Comparison of ENCODE assay signal across 21 mouse cellular contexts in genomic region chr2:72441010-72441409, GRCm38 (mm10). TPM values are rescaled to one million over a fixed set of nuclear protein-coding genes. Genes with fewer than 3 reads are reported as not detected.
DNase-seq lines count a peak whose midpoint lies in the region; ATAC-seq and TF ChIP-seq lines count a peak whose summit lies in the region.
"Had no signal": no experiment of that assay in that cellular context is flagged by ENCODE, and none has a peak within 500 bp of the region (broad histone marks: within the 10 kb centered on the region; RNA-seq: fewer than 3 reads in every experiment).

No protein-coding gene starts in this region.

- H3K9me3 ChIP-seq in hindbrain, postnatal 0 days (ENCODE audit: low read length) = no peaks in the 10 kb centered on the region
- no peaks in the 10 kb centered on the region for H3K9me3 ChIP-seq in hindbrain, embryonic 16.5 days (ENCODE audit: control insufficient read depth, low read length)
- H3K9me3 ChIP-seq in midbrain, embryonic 15.5 days = no peaks in the 10 kb centered on the region

- WGBS in hindbrain, postnatal 0 days = 52% methylated on average over 9 of the region's 9 CpGs
- 61% methylated on average over 9 of the region's 9 CpGs for WGBS in hindbrain, embryonic 16.5 days
- WGBS in midbrain, embryonic 15.5 days = 47% methylated on average over 9 of the region's 9 CpGs

- no peak overlapping the region for H3K4me3 ChIP-seq in hindbrain, postnatal 0 days (ENCODE audit: low read length)
- no peak overlapping the region for H3K4me3 ChIP-seq in hindbrain, embryonic 16.5 days (ENCODE audit: low read length)
- no peak overlapping the region for H3K4me3 ChIP-seq in midbrain, embryonic 15.5 days
- H3K4me3 ChIP-seq: heart, adult 2 months; layer of hippocampus, adult 2 months had no signal

- H3K4me2 ChIP-seq in hindbrain, postnatal 0 days (ENCODE audit: low read depth, low read length) = no peak overlapping the region
- no peak overlapping the region for H3K4me2 ChIP-seq in hindbrain, embryonic 16.5 days (ENCODE audit: low read length)
- H3K4me2 ChIP-seq in midbrain, embryonic 15.5 days = no peak overlapping the region

- ATAC-seq in hindbrain, postnatal 0 days = no peak
- no peak for ATAC-seq in hindbrain, embryonic 16.5 days
- peak; percentile 65 for ATAC-seq in midbrain, embryonic 15.5 days (replicated peaks)
- ATAC-seq: inflammation-experienced regulatory T-cells, adult 6 months; lung, postnatal 0 days; Patski had no signal

- TF ChIP-seq CTCF in hindbrain, postnatal 0 days (IDR thresholded peaks at IDR 0.05; ENCODE audit: low read depth) = no peak

- H3K9ac ChIP-seq in hindbrain, postnatal 0 days (replicated peaks; ENCODE audit: low read length) = no peak overlapping the region
- no peak overlapping the region for H3K9ac ChIP-seq in hindbrain, embryonic 16.5 days (ENCODE audit: low read depth, low read length)
- H3K9ac ChIP-seq in midbrain, embryonic 15.5 days = no peak overlapping the region

- H3K27me3 ChIP-seq in hindbrain, postnatal 0 days (ENCODE audit: insufficient read depth, low read length) = no peaks in the 10 kb centered on the region
- H3K27me3 ChIP-seq in hindbrain, embryonic 16.5 days (replicated peaks; ENCODE audit: control insufficient read depth, insufficient read depth, low read length) = no peaks in the 10 kb centered on the region
- no peaks in the 10 kb centered on the region for H3K27me3 ChIP-seq in midbrain, embryonic 15.5 days (replicated peaks)
- H3K27me3 ChIP-seq: Patski had no signal

- DNase-seq in cerebellum, postnatal 10 days = peak; percentile 17 to 31
- no peak for DNase-seq in cerebellum, adult 9-11 months
- DNase-seq in hindbrain, postnatal 0 days (ENCODE audit: low spot score) = peak; percentile 3
- peak; percentile 26 for DNase-seq in R1 (ENCODE audit: low read depth, low spot score)
- DNase-seq in adrenal gland, postnatal 14 days = no peak
- DNase-seq in thymus, postnatal 36 days = no peak
- DNase-seq: adrenal gland, postnatal 25 days; cerebellum, adult 2 months; gastrocnemius, postnatal 14 days; heart, adult 2 months; kidney, adult 2 months; kidney, postnatal 14 days; layer of hippocampus, postnatal 36 days; liver; right cerebral cortex, postnatal 14 days had no signal

- H3K4me1 ChIP-seq in hindbrain, postnatal 0 days (ENCODE audit: insufficient read depth, low read length) = no peaks in the 10 kb centered on the region
- no peaks in the 10 kb centered on the region for H3K4me1 ChIP-seq in hindbrain, embryonic 16.5 days (ENCODE audit: control insufficient read depth, insufficient read depth, low read depth, low read length)
- peaks cover 3% of the 10 kb centered on the region; the same call in 1 of the 2 replicates for H3K4me1 ChIP-seq in midbrain, embryonic 15.5 days

- no peak overlapping the region for H3K27ac ChIP-seq in hindbrain, postnatal 0 days
- no peak overlapping the region for H3K27ac ChIP-seq in hindbrain, embryonic 16.5 days (ENCODE audit: low read depth, low read length)
- no peak overlapping the region for H3K27ac ChIP-seq in midbrain, embryonic 15.5 days
- H3K27ac ChIP-seq: heart, adult 2 months; layer of hippocampus, adult 2 months had no signal

- no peaks in the 10 kb centered on the region for H3K36me3 ChIP-seq in hindbrain, postnatal 0 days (ENCODE audit: insufficient read depth, low read length)
- H3K36me3 ChIP-seq in hindbrain, embryonic 16.5 days (ENCODE audit: control insufficient read depth, insufficient read depth, low read length) = no peaks in the 10 kb centered on the region
- H3K36me3 ChIP-seq in midbrain, embryonic 15.5 days (replicated peaks) = no peaks in the 10 kb centered on the region

RNA-seq across cellular contexts. Expression of gene Cdca7, which starts 34.9 kb away (rescaled TPM):
- total RNA-seq in hindbrain, postnatal 0 days (2014; rRNA removed) = 17.5 and 21.3 TPM in 2 replicates
- polyA plus RNA-seq in hindbrain, postnatal 0 days (2015; fragmentation: Nextera tagmentation; extraction: Ambion mirVana) = 12.8 and 14.4 TPM in 2 replicates
- 17.3 and 22.1 TPM in 2 replicates for polyA plus RNA-seq in hindbrain, embryonic 16.5 days (2015; fragmentation: Nextera tagmentation; extraction: Ambion mirVana)
- polyA plus RNA-seq in midbrain, embryonic 15.5 days (2015; fragmentation: Nextera tagmentation; extraction: Ambion mirVana) = 21.3 and 21.5 TPM in 2 replicates
- total RNA-seq in adrenal gland, postnatal 14 days (2021) = 10.9 and 15.0 TPM in 2 replicates

Comparison
In these comparisons a context has a peak if more than half of its experiments do, and no peak if none do; other contexts are left out.
1. DNase-seq: peak in cerebellum, postnatal 10 days (2 of 2), hindbrain, postnatal 0 days (single experiment) and R1 (single experiment); none in cerebellum, adult 9-11 months (single experiment), adrenal gland, postnatal 14 days (single experiment) and thymus, postnatal 36 days (0 of 2).